Mouse (Mus musculus) adrenal gland, adult (tissue): ENCODE measurements around the gene Dcaf6.

ENCODE experiments used
- DNase-seq, 2 experiments: peaks; one replicate each; pipeline ENCODE4 v3.0.0; 2022 to 2023; ENCODE audit warnings: low spot score in 1 of 2; ENCODE audit not compliant: inconsistent age in 2 of 2

Dcaf6 gene

GRCm38 (mm10) chr1:165322934-165323333 lies 137.3 kb downstream of the Dcaf6 start:
- no peak for DNase-seq

DNA sequence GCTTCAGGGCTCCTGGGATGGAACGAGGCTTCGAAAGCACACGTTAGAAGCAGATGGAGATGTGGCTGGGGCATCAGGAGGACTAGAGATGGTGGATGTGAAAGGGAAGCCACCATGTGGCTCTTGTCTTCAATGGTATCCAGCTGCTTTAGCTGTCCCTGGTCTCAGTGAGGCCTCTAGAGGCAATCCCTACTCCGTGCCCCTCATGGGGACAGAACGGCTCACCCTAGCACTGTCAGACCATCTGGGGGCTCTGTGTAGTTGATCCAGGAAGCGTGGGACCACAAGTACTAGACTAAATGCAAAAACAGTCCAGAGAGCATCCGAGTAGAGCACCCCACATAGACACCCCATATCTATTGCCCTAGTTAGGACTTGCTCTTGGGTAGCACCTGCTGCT lies 138.4 kb downstream of the Dcaf6 start:
- no peak for DNase-seq

GRCm38 (mm10) chr1:165321393-165321861 lies 138.8 kb downstream of the Dcaf6 start:
- DNase-seq: peak; percentile 12 to 29

DNA sequence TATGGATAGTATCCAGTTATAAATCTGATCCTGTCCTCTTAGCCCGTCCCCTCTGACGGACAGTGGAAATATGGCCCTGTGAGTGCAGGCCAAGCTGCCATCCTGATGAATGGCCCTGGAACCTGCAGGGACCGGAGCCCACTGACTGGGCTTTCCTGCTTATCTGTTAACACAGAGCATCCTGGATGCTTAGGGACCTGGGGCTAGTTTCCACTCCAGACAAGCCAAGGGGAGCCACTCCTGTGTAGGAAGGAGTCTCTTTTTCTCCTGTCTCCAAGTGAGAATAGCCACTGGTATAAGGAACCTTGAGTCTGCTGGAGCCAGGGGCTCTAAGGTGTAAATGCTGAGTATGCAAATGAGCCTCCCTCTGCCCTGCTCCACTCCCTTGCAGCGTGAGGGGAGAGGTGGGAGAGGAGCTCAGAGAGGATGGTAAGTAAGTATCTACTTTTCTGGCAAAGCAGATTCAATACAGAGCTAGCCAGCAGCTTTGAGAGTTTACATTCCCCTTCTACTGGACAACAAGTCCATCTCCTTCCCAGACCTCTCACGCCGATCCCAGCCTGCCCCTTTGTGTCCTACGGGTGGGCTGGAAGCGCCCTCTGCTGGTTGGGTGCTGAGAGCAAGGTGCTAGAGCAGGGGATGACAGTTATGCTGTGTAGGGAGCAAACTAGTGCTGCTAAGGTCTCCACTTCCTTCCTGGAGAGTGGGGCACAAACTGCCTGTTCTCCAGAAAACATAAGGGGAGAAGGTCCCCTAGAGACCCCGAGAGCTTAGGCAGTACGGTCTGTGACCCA lies 139.9 kb downstream of the Dcaf6 start:
- peak; percentile 75 to 88 for DNase-seq

GRCm38 (mm10) chr1:165316361-165316760 lies 143.9 kb downstream of the Dcaf6 start:
- DNase-seq: no peak

DNA sequence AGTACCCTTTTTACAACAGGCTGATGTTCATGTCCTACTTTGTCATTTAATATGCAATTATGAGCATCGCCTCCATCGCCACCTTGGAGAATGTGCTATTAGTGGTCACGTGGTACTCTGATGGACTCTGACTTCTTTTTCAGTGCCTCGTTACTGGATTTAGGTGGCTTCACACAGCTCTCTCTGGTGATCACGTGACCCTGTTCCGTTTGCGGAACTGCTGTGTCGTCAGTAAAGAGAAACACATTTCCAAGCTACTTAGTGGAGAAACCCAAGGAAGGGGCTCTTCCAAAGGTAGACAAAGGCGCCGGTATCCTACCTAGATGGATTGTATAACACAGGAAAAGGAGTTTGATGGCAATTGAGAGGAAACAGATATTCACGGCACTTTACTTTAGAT lies 152.1 kb downstream of the Dcaf6 start:
- no peak for DNase-seq

DNA sequence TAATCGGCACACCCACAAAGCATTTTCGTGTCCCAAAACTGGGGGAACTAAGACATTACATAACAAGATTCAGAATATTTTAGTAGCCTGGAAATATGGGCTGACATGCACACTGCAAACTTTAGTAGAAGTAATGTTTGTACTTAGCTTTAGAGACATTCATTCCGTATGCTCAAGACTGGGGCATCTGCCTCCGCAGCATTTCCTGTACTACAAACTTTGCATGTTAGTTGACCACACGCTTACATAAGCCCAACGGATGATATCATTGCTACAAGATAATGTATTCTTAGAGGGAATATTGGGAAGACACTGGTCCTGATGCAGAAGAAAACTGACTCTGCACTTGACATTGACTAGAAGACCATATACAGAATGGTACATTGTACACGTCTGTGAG lies 155.9 kb downstream of the Dcaf6 start:
- DNase-seq: no peak

- no peak for DNase-seq
Observed at GRCm38 (mm10) chr1:165303209-165303608, 157.1 kb downstream of the Dcaf6 start.

DNA sequence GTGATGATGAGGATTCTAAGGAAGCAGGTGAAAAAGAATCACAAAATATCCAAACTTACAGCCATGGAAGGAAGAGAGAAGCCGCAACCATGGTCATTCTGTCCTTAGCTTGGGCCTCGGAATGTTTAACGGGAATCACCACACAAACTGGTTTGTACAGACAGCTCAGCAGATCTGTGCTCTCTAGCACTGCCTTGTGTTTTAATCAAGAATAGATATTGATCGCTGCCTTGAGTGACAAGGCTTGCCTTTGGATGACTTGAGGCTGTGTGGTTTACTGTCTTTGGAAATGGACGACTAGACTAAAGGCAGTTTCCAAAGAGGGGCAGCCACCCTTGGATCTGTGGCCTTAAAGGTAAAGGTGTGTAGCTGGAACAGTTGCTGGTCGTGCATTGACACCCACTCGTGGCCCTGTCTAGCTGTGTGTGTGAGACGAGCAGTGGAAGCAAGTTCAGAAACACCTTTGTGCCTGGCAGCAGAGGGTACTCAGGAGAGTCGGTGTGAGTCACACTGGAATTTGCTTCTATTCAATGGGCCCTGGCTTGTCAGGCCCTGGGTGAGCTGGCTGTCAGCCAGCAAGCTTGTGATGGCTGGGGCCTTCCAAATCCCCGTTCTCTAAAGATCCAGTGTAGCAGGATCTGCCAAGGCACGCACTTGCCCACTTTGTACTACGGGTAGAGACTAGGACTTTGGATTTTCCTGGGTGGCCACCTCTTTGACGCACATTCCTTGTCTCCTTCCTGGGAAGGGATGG lies 157.6 kb downstream of the Dcaf6 start:
- DNase-seq: peak; percentile 18 to 51

DNA sequence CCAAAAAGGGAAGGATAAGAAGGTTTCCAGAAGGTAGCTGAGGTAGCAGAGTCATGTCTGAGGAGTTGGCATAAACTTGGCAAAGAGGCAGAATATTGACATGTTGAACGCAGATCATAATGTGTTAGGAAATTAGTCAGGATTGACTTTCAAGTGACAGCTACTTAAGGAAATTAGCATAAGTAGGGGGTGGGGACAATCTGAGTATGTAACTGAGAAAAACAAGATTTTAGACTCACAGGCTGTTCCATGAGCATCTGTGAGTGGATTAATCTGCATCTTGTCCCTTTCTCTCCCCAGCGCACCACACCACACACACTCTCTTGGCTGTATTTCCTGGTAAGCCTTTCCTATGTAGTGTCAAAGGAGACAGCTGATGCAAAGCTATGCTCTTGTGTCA lies 158.7 kb downstream of the Dcaf6 start:
- no peak for DNase-seq

DNA sequence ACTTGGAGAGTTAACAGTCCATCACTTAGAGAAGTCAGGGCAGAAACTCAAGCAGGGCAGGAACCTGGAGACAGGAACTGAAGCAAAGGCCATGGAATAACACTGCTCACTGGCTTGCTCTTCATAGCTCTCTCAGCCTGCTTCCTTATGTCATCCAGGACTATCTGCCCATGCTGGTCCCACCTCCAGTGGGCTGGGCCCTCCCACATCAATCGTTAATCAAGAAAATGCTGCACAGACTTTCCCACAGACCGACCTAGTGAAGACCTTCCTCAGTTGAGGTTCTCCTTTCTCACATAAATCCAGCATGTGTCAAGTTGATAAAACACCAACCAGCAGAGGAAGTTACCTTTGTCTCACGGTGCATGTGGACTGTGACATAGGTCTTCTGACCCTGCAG lies 159.2 kb downstream of the Dcaf6 start:
- no peak for DNase-seq

GRCm38 (mm10) chr1:165295489-165295888 lies 164.8 kb downstream of the Dcaf6 start, which contains the start of gene Gpr161:
Gene Gpr161, plus strand, starts transcription at chr1:165295789.
- DNase-seq: no peak

DNA sequence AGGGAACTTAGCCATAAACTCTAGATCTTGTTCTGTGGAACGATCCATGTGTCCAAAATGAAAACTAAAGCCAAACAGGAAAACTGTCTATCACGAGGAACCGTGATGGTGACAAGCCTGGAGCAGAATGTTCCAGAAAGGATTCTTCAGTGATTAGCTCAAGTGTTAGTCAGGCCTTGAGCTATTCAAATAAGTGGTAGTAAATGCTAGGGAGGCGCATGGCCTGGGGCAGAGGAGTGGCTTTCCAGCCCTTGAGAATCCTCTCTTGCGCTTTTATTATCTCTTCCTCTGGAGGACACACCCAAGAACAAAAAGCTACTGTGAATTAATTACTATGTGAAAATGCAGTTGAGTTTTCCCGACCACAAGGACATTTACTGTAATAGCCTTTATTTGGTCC lies 168.7 kb downstream of the Dcaf6 start:
- no peak for DNase-seq

GRCm38 (mm10) chr1:165289831-165290230 lies 170.4 kb downstream of the Dcaf6 start:
- peak in 1 of 2 experiments; percentile 44 for DNase-seq

DNA sequence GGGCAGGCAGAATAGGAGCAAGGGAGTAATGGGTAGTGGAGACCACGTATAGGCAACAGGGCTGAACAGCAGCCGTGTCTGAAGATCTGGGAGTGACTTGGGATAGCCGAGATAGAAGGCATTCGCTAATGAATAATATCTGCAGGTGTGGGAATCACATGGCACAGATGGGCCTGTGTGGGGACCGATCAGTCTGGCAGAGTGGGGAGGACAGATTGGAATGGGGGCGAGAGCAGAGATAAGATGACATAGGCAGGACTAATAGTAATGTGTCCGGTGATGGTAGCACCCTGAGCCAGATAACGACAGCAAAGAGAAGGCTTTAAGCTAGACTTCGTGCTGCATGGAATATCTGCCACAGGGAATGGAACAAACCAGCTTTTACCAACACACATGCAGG lies 172.1 kb downstream of the Dcaf6 start:
- no peak for DNase-seq

GRCm38 (mm10) chr1:165284096-165284495 lies 176.2 kb downstream of the Dcaf6 start:
- no peak for DNase-seq

GRCm38 (mm10) chr1:165282967-165283345 lies 177.3 kb downstream of the Dcaf6 start:
- DNase-seq: no peak

DNA sequence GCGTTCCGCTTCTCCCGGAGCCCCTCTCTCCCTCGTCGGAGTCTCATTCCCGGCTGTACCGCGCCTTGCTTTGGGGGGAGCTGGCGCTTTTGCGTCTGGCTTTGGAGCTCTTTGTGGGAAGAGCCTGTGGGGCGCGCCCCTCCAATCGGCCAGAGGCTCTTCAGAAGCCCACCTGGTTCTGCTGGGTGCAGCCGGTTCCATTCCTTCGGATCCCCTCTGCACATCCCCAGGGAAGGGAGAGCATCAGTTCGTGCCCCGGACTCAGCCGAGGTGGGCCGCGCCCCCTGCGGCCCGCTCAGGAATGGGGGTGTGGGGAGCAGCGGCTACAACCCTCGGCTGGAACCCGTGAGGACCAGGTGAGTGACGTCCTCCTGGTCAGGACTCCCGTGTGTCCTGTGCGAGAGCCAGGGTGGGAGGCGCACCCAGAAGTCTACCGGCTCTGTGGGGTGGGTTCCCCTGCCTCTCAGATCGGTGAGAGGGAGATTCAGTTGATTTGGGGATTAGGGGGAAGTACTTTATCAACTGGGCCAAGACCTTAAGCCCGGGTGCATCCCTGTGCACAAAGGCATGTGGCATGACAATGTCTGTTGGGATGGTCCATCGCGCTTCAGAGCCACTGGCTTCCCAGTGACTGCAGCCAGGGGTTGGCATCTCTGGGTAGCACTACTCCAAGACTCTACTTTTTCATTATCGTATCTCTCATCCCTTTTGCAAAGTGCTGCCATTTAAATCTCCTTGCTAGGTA lies 177.9 kb downstream of the Dcaf6 start:
- peak in 1 of 2 experiments; percentile 31 for DNase-seq

GRCm38 (mm10) chr1:165281351-165282221 lies 178.7 kb downstream of the Dcaf6 start:
- DNase-seq: peak; percentile 78 to 85

DNA sequence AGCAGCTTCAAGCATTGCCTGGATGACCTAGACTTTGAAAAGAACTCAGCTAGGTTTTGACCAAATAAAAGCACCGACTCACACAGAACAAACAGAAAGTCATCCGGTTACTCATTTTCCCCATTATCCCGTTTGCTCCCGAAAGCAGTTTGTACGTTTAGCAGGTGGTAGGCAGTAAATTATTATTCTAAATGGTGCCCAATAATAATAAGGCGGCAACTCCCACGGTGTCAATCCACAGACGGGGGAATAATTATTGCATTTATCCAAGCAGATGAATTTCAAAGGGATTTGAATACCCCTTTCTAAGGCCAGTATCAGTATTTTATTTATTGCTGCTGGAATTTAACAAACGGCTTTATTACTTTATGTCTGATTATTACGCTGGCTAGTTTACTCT lies 179.5 kb downstream of the Dcaf6 start:
- no peak for DNase-seq
